Mouse (Mus musculus) spleen, embryonic (tissue): ENCODE data around the gene Slc2a3.
"Not testable (repeated sequence)": the region's sequence is repeated elsewhere in the genome, so short reads cannot be mapped to it uniquely, and the experiment has no call there.

ENCODE experiments used
- CTCF ChIA-PET: fragments of 350-600 bp; sonication (Branson Sonifier 250); formaldehyde crosslinking; loops from one replicate; lab custom pipeline; 2022; lab: Charles Lee

The Slc2a3 gene

DNA sequence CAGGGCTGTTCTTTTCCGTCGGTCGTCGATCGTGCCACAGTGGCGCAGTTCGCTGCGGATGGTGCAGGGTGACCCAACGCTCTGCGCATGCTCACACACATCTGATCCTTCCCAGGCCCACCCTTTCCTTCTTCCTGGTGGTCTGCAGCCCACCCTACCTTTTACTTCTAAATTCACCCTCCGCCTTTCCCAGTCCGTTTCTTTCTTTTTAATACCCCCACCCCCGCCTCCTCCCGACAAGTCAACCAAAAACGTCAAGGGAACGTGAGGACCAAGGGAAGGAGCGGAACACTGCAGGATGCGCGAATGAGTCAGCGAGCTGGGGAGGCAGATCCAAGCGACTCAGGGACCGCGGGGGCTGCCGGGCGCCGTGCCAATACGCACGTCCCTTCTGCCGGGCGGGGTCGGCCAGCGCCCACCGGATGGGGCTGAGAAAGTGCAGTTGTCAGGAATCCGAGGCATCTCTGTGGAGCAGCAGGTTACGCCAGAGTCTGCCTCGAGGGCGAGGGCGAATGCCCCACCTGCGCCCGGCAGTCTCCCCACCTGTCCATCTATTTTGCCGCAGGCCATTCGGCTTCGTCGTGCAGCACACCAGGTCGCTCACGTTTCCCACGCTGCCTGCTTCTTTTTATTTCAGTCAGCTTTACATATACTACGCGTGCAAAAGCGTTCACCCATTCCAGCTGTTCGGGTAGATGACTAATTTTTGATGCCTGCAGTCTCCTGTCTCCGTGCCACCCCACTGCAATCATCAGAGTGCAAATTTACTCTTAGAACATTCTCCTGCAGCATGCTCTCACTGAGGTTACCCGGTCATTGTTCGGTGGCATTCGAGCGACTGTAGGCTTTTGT lies 36.8 kb downstream of the Slc2a3 start:
- CTCF ChIA-PET = interaction anchor here (1.3 kb wide), 1 partner anchor 23 kb away, joined by 8 read pairs; no protein-coding TSS in a partner anchor

DNA sequence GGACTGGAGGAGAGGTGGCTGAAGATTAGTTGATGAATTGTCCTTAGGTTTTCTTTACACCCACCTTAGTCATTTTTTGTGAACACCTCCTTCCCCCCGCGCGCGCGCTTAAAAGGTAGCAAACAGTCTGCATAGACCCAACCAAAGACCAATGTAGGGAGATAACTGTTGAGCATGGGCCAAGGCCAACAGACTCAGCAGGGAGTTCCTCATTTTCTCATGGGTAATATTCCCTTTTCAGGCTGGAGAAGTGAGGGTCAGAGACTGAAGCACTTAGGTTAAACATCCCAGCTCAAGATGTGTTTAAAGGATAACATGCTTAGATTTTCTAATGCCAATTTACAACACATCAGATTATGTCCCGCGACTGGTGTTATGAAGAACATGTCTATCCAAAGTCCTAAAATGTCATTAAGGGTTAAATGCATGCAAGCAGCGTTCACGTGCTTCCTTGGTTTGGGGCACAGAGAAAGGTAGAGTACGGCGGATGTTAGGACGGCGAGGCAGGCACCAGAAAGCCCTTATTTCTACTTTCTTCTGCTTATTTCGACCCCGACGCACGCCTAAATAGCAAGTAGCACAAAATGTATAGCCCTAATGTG lies 37.5 kb downstream of the Slc2a3 start:
- CTCF ChIA-PET = no interaction called here

DNA sequence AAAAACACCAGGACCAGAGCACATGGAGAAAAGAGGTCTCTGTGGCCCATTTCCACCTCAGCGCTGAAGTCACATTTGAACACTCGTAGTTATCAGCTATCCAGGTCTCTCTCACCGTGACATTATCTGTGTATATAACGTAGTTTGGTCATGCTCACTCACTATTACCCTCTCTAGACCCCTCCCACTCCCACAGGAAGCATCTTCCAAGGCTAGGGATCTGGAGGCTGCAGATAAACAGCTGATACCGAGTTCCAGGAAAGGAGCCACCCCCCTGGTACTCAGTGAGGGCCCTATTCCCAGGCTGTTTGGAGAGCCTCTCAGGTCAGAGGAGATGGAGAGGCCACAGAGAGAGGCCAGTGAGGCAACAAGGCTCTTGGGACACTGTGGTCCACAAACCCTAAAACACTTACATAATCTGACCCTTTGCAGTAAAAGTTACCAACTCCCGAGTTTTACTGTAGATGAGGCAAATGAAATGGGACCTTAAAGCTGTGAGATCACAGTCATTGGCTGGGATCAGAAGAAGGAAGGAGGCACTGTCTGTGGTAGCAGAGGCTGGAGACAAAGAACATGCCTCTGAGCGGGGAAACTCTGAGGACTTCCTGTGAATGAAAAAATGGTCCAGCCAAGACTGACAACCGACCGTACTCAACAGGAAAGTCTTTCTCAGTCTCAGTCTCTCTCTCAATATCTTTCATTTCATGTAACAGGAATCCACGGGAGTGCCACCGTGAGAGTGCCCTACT lies 38.3 kb downstream of the Slc2a3 start:
- CTCF ChIA-PET = no interaction called here

DNA sequence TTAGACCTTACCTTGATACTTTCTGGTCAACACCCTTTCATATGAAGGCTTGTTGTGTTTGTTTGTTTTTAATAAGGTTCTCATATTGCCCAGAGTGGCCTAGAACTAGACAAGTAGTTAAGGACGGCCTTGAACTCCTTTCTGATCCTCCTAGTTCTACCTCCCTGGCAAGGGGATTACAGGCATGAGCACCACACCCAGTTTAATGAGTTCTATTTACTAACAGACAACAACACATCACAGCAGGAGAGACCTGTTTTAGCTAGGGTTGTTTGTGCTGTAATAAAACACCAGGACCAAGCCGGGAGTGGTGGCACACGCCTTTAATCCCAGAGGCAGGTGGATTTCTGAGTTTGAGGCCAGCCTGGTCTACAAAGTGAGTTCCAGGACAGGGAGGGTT lies 39.0 kb downstream of the Slc2a3 start:
- CTCF ChIA-PET = interaction anchor here (1.9 kb wide), 1 partner anchor 20 kb away, joined by 4 read pairs; no protein-coding TSS in a partner anchor

DNA sequence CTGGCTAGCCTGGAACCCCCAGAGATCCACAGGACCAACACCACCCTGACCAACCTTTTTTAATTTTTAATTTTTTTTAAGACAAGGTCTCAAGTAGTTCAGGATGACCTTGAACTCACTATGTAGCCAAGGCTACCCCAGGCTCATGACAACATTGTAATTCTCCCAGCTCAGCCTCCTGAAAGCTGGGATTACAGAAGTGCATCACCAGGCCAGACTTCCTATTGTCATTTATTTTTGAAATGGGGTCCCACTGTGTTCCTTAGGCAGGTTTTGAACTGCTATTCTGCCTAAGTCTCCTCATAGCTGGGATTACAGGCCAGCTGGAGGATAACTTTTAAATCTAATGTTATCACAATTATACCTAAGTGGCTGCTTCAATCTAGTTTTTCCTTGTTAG lies 39.5 kb downstream of the Slc2a3 start:
- CTCF ChIA-PET = interaction anchor here (1.9 kb wide), 1 partner anchor 19 kb away, joined by 4 read pairs; no protein-coding TSS in a partner anchor

DNA sequence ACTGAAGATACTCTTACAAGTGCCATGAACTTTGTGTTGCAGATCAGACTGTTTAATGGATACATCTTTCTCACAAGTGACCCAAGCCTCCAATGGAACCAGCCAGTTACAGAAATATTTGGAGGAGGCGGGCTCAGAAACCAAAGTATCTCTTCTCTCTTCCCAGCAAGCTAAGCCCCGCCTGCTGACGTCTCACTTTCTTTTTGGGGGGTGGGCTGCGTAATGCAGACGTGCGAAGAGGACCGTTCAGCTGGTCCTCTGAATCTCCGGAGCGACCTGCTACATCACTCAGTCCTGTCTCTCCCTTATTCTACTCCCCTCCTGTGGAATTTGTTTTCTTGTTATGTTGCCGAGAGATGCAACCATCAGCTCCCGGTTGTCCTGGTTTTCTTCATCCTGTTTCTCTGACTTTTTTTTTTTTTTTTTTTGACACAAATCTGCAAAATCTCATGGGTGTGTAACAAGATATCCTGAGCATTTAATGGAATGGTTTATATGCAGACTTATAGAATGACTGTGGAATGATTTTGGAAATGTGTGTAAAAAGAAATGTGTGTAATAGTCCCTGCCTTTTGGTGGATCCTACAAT lies 40.3 kb downstream of the Slc2a3 start:
- CTCF ChIA-PET = interaction anchor here (0.6 to 1.9 kb wide), 3 partner anchors 18 to 100 kb away, joined by 3 to 4 read pairs (median 3); no protein-coding TSS in a partner anchor

DNA sequence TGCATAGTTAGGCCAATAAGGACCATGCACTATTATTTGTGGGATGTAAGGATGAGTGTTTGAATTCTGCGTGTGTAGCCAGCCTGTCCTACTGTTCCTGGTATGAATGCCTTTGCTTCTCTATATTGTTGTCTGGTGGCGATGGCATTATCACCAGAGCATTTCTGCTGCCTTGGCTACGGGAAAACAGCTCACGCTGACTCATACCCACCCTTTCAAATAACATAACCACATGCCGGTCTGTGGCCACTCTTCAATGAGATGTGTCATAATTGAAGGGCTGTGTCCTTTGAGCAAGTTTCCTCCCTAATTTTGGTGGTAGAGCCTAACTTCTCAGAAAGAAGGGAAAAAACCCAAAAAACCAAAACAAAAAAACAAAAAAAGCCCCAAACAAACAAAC lies 42.7 kb downstream of the Slc2a3 start:
- CTCF ChIA-PET = no interaction called here

DNA sequence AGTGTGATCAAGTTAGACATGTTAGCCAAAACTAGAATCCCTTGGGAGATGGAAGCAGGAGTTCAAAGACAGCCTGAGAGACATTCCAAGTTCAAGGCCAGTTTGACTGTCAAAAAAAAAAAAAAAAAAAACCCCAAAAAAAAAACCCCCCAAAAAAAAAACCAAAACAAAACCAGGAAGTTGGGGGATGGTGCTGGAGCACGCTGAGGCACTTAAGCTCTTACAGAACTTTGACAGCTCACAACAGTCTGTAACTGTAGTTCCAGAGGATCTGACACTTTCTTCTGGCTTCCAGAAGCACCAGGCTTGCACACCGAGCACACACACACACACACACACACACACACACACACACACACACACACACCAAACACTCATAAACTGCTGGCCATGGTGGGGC lies 45.5 kb downstream of the Slc2a3 start:
- CTCF ChIA-PET = no interaction called here

DNA sequence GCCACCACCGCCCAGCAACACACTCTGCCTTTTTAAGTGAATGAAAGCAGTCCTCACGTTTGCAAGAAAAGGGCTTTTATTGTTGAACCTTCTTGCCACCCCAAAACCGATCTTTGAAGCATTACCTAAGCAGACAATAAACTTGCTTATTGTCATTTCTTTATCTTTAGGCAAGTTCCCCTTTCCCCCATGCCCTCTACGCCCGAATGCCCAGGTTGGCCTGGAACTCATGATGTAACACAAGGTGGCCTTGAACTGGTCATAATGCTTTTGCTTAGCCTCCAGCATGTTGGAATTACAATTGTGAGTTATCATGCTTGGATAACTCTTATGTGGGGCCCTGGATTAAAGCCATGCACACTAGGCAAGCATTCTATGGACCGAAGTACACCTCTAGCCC lies 50.9 kb downstream of the Slc2a3 start:
- CTCF ChIA-PET = no interaction called here

DNA sequence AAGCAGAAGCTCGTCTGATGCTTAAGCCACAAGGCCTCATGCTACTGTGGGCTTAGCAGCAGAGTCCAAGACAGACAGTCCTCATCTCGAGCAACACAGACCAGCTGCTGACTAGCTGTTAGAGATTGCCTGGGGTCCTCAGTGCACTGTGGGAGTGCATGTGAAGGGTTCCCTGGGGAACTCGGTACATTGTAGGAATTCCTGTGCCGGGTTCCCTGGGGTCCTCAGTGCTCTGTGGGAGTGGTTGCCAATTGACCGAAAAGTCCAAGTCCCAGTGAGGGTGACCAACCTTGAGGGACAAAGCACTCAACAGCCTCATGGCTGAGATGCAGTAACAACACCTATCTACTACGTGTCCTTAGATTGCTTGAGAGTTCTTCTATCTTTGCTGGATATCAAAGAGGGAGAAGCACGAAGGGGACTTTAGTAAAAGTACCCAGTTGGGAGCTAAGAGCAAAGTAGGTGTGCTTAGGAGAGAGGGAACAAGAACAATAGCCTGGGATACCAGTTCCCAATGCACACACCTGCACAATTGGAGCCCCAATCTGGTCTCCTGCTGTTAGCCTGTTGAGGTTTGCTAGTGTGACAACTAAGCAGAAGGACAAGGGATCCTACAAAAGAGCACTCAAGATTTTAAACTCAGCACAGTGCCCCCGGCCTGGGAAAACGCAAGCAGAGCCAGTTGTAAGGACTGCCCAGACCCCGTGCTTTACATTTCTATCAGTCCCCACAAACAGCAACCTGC lies 56.8 kb downstream of the Slc2a3 start:
- CTCF ChIA-PET = interaction anchor here (0.6 kb wide), 1 partner anchor 147 kb away, joined by 3 read pairs; no protein-coding TSS in a partner anchor

DNA sequence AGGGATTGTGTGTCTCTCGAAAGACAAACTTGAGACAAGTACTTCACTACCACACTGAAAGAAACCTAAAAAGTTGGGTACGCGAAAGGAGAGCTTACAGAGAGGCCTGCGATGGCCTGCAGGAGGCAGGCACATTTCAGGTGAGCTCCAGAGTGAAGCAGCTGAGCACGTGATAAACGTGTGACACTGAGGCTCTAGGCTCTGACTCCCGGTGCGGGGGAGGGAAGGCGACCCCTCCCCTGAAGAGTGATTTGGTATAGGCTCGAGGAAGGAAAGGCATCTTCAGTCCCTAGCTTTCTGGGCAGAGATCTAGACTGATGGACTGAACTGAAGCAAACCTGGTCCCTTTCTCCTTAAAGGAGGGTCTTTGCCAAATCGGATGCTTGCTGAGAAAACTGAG lies 58.1 kb downstream of the Slc2a3 start:
- CTCF ChIA-PET = interaction anchor here (1.2 kb wide), 2 partner anchors 18 to 42 kb away, joined by 3 to 4 read pairs; no protein-coding TSS in a partner anchor

DNA sequence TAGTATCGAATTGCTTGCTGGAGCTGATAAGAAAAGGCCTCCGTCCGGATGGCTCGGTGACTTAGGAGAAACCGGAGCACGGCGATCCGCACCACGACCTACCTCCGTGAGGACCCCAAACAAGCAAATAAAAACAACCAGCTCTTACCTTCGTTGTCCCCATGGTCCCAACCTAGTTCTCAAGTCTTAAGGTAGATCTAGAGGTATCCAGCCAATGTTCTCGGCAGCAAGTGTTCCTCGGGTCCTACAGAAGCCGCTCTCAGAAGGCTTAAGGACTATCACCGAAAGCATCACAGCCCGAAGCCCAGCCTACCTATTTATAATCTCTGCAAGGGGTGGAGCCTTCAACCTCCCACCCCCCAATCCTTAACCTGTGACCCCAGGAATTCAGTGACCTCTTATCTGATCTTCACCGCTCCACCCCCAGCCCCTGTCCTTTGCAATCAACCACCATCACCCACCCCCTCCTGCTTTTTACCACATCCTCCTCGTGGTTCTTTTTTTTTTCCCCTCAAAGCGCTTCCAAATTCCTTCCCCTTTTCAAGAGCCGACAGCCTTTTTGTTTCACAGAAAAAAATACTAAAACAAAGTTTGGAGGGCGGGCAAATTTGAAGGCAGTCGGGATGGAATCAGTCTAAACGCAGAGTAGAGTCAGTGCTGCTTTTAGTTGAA lies 59.1 kb downstream of the Slc2a3 start:
- CTCF ChIA-PET = interaction anchor here (1.2 to 1.3 kb wide), 2 partner anchors 19 to 23 kb away, joined by 4 to 8 read pairs; no protein-coding TSS in a partner anchor

DNA sequence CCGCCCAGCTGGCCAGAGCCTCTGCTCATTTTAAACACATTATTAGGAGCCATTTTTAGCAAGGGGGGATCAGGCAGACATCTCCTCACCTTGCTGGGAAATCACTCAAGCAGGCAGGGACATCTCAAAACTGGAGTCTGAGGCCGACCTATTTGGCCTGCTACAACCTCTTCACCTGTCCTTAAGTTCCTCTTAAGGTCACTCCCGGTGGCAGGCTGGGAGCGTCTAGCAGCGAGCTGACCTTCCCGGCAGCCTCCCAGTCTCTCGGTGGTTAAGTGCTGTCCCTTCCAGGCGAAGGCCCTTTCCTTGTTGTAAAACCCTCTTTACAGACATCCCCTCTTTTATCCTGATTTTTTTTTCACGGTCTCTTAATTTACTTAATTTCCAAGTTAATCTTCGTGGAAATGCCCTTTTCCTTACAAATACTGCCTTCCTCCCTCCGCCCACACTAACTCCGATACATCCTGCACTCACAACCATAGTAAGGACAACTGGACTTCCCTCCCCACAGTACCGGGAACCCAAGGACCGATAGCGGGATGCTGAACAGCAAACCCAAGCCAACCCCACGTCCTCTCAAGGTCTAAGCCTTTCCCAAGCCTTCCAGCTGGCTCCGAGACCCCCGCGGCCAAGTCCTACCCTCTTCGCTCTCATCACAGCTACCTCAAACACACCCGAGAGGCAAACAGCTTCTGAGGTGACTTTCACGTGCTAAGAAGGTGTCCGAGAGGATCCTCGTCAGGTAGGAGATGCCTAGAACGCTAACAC lies 59.8 kb downstream of the Slc2a3 start:
- CTCF ChIA-PET = interaction anchor here (1.3 kb wide), 1 partner anchor 23 kb away, joined by 8 read pairs; no protein-coding TSS in a partner anchor

DNA sequence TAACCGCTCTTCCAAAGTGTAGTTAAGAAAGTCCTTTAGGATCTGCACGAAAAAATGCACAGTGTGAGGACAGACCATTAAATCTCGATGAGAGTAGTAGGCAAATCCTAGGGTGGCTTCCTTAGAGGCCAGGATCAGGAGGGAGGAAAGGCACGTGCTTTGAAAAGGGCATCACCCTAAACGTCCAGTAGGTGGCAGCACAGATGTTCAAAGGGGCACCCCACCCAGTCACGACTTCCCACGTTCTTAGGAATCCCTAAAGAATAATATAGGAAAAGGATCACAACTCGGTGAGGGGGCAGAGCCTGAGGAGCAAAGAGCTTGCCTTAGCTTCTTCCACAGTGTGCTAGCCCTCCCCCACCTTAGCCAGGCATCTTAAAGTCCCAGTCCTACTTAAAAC lies 61.5 kb downstream of the Slc2a3 start:
- CTCF ChIA-PET = interaction anchor here (0.5 to 0.6 kb wide), 2 partner anchors 28 to 1563 kb away, joined by 4 to 11 read pairs; no protein-coding TSS in a partner anchor

DNA sequence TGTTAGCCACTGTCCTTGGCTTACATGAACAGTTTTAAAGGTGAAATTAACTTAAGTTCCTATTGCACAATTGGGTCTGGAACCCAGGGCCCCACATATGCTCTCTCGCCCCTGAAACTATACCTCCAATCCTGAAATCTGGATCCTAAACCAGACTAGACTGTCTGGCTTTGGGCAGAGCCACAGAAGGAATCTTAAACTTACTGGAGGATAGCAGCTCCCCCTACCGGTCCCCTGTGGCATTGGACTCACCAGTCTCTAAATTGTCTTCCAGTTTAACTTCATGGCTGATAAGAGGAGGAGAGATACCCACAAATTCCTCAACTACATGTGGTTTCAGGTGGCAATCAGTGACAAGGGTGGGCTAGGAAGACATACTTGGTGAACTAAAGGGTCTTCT lies 81.5 kb downstream of the Slc2a3 start:
- CTCF ChIA-PET = interaction anchor here (0.5 to 0.8 kb wide), 2 partner anchors 15 to 85 kb away, joined by 3 to 7 read pairs; no protein-coding TSS in a partner anchor

DNA sequence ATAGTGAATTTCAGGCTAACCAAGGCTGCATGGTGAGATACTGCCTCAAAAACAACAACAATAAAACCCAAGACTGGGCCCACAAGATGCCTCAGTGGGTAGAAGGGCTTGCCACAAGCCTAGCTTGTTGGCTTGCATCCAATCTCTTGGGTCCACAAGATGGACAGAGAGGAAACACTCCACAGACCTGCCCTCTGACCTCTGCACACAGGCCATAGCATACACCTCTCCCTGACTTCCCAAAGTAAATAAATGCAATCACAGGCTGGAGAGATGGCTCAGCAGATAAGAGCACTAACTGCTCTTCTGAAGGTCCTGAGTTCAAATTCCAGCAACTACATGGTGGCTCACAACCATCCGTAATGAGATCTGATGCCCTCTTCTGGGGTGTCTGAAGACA lies 83.2 kb downstream of the Slc2a3 start:
- CTCF ChIA-PET = not testable (repeated sequence)

DNA sequence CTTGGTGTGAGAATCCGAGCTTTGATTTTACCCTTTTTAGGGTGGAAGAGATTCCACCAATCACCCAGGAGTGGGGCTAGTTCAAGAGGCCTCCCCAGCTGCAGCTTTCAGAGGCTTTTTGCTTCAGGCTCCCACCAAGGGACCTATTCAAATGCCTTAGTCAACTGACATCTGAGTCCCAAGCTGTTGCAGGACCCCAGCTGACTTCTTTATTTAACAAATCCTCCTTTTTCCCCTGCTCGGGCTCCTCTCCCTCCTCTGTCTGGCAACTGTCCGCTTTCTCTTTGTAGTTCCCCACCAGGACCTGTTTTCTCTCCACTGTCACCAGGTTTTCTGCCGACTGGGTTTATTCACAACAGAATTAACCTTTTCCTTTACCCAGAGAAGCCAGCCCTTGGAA lies 85.6 kb downstream of the Slc2a3 start:
- CTCF ChIA-PET = interaction anchor here (1.6 kb wide), 1 partner anchor 46 kb away, joined by 3 read pairs; no protein-coding TSS in a partner anchor

DNA sequence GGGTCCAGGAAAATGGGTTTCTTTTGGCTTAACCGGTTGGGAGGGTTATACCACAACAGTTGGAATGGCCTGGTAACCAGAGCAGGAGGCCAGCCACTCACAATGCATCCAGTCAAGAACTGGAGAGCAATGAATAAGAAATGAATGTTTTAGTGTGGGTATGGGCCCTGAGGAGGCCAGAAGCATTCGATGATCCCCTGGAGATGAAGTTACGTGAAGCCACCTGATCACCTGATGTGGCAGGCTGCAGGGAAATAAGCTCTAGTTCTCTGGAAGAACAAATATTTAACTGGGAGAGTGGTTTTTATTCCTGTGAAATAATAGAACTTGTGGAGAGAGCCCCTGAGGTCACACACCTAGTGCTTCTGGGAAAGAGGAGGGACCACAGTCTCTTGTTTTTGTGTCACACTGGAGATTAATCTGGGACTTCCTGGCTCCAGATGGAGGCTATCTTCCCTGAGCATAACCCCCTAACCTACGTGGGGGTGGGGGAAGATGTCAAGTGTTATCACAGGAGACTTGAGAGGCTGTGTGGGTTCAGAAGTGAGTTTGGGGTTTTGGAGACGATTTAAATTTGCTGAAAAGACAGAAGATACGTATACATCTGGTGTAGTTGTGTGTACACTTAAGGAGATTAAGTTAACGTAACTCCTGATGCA lies 86.6 kb downstream of the Slc2a3 start:
- CTCF ChIA-PET = no interaction called here
